Mouse (Mus musculus): Measurements from ENCODE around the gene Wdr35.
A peak's percentile ranks its signal among the peaks of the same experiment; 100 is the strongest.

The Wdr35 gene

GRCm38 (mm10) chr12:9046674-9047073 is 73.0 kb downstream of the Wdr35 start:
- no peak for ATAC-seq (ENCODE audit: insufficient number of reproducible peaks, low FRiP score, low TSS enrichment)

GRCm38 (mm10) chr12:9048090-9048489 is 74.4 kb downstream of the Wdr35 start:
- no peak for ATAC-seq (ENCODE audit: insufficient number of reproducible peaks, low FRiP score, low TSS enrichment)

GRCm38 (mm10) chr12:9050824-9051223 is 77.1 kb downstream of the Wdr35 start:
- no peak for ATAC-seq (ENCODE audit: insufficient number of reproducible peaks, low FRiP score, low TSS enrichment)

GRCm38 (mm10) chr12:9052075-9052829 is 78.6 kb downstream of the Wdr35 start:
- peak; percentile 82 for ATAC-seq (ENCODE audit: insufficient number of reproducible peaks, low FRiP score, low TSS enrichment)

- no peak for ATAC-seq (ENCODE audit: insufficient number of reproducible peaks, low FRiP score, low TSS enrichment)
Observed at GRCm38 (mm10) chr12:9053345-9053744, 79.7 kb downstream of the Wdr35 start.

- ATAC-seq (ENCODE audit: insufficient number of reproducible peaks, low FRiP score, low TSS enrichment): no peak
Observed at GRCm38 (mm10) chr12:9054012-9054411, 80.3 kb downstream of the Wdr35 start.

GRCm38 (mm10) chr12:9055269-9055668 is 81.6 kb downstream of the Wdr35 start:
- ATAC-seq (ENCODE audit: insufficient number of reproducible peaks, low FRiP score, low TSS enrichment): no peak

- ATAC-seq (ENCODE audit: insufficient number of reproducible peaks, low FRiP score, low TSS enrichment): no peak
Observed at GRCm38 (mm10) chr12:9059502-9059901, 85.8 kb downstream of the Wdr35 start.

GRCm38 (mm10) chr12:9059965-9060364 is 86.3 kb downstream of the Wdr35 start:
- no peak for ATAC-seq (ENCODE audit: insufficient number of reproducible peaks, low FRiP score, low TSS enrichment)

- no peak for ATAC-seq (ENCODE audit: insufficient number of reproducible peaks, low FRiP score, low TSS enrichment)
Observed at GRCm38 (mm10) chr12:9063611-9064010, 89.9 kb downstream of the Wdr35 start.

- no peak for ATAC-seq (ENCODE audit: insufficient number of reproducible peaks, low FRiP score, low TSS enrichment)
Observed at GRCm38 (mm10) chr12:9071058-9071457, 97.4 kb downstream of the Wdr35 start.

GRCm38 (mm10) chr12:9071493-9071892 is 97.8 kb downstream of the Wdr35 start:
- no peak for ATAC-seq (ENCODE audit: insufficient number of reproducible peaks, low FRiP score, low TSS enrichment)

- no peak for ATAC-seq (ENCODE audit: insufficient number of reproducible peaks, low FRiP score, low TSS enrichment)
Observed at GRCm38 (mm10) chr12:9077554-9078125, 103.9 kb downstream of the Wdr35 start.
